Mouse (Mus musculus) Patski (cell line): ENCODE measurements around the gene Pparg. TPM values are rescaled to one million over a fixed set of nuclear protein-coding genes. Genes with fewer than 3 reads are reported as not detected.

Experiments used
- ATAC-seq: fragments of 100-300 bp; one replicate; pipeline ENCODE4 v1.8.0; 2021
- CTCF ChIA-PET: fragments of 350-600 bp; sonication (Branson Sonifier 250); formaldehyde crosslinking; loops from one replicate; lab custom pipeline; 2022; ENCODE audit warnings: inconsistent platforms; lab: Charles Lee
- POLR2A ChIA-PET: fragments of 350-600 bp; sonication (Branson Sonifier 250); formaldehyde crosslinking; loops from one replicate; lab custom pipeline; 2022; ENCODE audit warnings: antibody characterized with exemption, inconsistent platforms; lab: Charles Lee
- DNase-seq: peaks from one replicate; pipeline ENCODE4 v3.0.0-alpha.2; 2011; ENCODE audit warnings: low read depth, low spot score
- H3K27me3 ChIP-seq: fragments of 371-371 bp; one replicate; pipeline ENCODE4 v1.5.1; 2021
- CTCF ChIP-seq: fragments of 100-300 bp; IDR thresholded peaks from one replicate; pipeline ENCODE4 v1.5.1; 2021
- in situ Hi-C: fragments of 300-500 bp; cut with MboI; formaldehyde crosslinking; loops from 3 replicates; pipeline ENCODE4 v1.11.1; 2018; ENCODE audit warnings: low pct_unique_long_range_greater_than_20kb, mixed read lengths
- polyA plus RNA-seq: library from polyadenylated mRNA; unstranded; gene quantifications from one replicate; pipeline ENCODE4 v1.2.3, GENCODE M21; 2021

The Pparg gene
- polyA plus RNA-seq, 1 experiment from 2014 or later, result 7.3 TPM

- H3K27me3 ChIP-seq, result peaks cover 3% of the 10 kb centered on the region
- in situ Hi-C loops, result no loop called here
- DNase-seq (no peak), ATAC-seq (no peak)
- ChIA-PET CTCF (no interaction called here), POLR2A (no interaction called here)
- TF ChIP-seq CTCF, result no peak
These were observed 1.1 kb downstream of the Pparg start for GRCm38 (mm10) chr6:115361606-115362462.

DNA sequence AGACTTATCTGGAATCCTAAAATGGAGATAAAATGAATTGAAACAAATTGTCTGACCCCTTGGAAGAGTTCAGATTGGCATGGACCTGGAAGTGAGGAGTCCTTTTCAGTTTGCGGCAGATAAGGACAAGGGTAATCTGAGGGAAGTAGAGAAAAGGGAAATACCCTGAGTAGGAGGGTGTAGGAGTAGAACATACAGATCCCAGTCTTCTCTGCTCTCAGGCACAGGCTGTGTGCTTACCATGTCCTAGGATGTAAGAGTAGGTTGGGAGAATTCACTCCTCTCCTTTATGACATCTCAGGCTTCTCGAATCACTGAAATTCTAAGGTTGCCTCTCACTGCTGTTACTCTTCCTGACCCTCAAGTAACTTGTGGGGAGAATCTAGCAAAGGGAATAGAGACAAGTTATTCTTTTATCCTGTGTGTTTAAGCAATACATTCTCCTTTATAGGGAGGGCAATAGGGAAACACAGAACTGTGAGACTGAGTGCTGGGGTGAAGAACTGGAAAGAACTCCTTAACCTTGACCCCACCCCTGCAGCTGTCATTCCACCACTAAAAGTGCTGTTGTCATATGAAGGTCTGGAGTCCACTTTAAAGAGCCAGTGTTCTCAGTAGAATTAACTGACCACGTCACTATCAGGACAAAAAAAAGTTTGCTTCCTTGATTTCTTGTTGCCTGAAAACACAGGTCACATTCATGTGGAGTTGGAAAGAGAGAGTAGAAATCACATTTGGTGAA lies 6.3 kb downstream of the Pparg start:
- CTCF ChIA-PET, result no interaction called here
- TF ChIP-seq CTCF, result no peak
- no peak for ATAC-seq

DNA sequence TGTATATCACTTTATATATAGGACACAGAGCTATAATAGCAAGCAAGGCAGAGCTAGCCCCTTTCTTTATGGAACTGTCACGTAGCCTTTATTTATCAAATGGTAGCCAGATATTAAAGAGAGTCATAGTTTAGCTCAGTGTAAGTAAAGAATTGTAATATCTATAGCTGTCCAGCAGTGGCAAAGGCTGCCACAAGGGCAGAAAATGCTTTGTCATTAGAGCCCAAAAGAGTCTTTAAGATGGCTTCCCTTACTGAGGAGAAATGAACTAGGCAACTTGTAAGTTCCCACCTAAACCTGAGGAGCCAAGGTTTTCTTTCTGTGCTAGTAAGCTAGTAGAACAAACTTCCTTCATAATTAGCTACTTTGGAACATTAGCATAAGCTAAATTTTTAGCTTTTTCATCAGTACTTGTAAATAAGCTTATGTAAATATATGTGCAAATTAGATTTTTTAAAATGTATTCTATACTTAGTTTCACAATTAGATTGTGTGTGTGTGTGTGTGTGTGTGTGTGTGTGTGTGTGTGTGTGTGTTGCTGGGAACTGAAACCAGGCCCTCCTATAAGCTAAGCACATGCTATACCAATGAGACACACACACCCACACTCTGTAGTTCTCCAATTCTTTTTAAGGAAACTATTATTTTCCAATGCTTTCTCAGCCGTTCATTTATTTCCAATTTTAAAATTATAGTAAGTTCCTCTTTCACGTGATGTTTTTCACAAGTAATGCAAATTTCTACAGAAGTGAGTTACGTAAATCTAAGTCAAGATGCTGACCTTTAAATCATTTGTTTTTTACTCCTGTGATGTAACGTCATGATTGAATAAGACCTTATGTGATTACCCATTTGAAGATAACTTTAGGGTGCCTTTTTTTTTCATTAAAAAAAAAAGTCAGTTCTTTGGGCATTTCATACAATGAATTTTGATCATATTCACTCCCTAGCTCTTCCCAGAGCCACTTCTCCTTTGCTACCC lies 14.4 kb downstream of the Pparg start:
- no peaks in the 10 kb centered on the region for H3K27me3 ChIP-seq
- POLR2A ChIA-PET, result interaction anchor here (0.6 to 1.1 kb wide), 2 partner anchors 14 to 89 kb away, joined by 3 read pairs; no protein-coding TSS in a partner anchor
- DNase-seq, result no peak
- TF ChIP-seq CTCF, result no peak
- CTCF ChIA-PET, result interaction anchor here (1.3 to 3.2 kb wide), 5 partner anchors 10 to 116 kb away, joined by 3 to 8 read pairs (median 5); no protein-coding TSS in a partner anchor
- in situ Hi-C loops, result no loop called here
- ATAC-seq, result no peak

More for the DNA sequence above, 6.3 kb downstream of the Pparg start:
- in situ Hi-C loops, result no loop called here
- peaks cover 3% of the 10 kb centered on the region for H3K27me3 ChIP-seq
- POLR2A ChIA-PET, result no interaction called here
- DNase-seq, result no peak

GRCm38 (mm10) chr6:115380596-115380995 lies 19.8 kb downstream of the Pparg start:
- H3K27me3 ChIP-seq, result no peaks in the 10 kb centered on the region
- DNase-seq (no peak), ATAC-seq (no peak)
- in situ Hi-C loops, result no loop called here
- TF ChIP-seq CTCF, result no peak
- CTCF ChIA-PET, result no interaction called here
- POLR2A ChIA-PET, result no interaction called here

GRCm38 (mm10) chr6:115382712-115383111 lies 22.0 kb downstream of the Pparg start:
- CTCF ChIA-PET, result interaction anchor here (1.7 to 1.8 kb wide), 2 partner anchors 9 to 156 kb away, joined by 7 read pairs; no protein-coding TSS in a partner anchor
- DNase-seq (no peak), ATAC-seq (no peak)
- in situ Hi-C loops, result no loop called here
- POLR2A ChIA-PET, result interaction anchor here (0.6 kb wide), 1 partner anchor 16 kb away, joined by 3 read pairs; no protein-coding TSS in a partner anchor
- no peaks in the 10 kb centered on the region for H3K27me3 ChIP-seq
- no peak for TF ChIP-seq CTCF

GRCm38 (mm10) chr6:115389945-115390540 lies 29.3 kb downstream of the Pparg start:
- DNase-seq (no peak), ATAC-seq (no peak)
- in situ Hi-C loops, result no loop called here
- no peaks in the 10 kb centered on the region for H3K27me3 ChIP-seq
- TF ChIP-seq CTCF, result no peak
- ChIA-PET POLR2A (no interaction called here), CTCF (interaction anchor here (1.1 kb wide), 1 partner anchor 26 kb away, joined by 3 read pairs; no protein-coding TSS in a partner anchor)

DNA sequence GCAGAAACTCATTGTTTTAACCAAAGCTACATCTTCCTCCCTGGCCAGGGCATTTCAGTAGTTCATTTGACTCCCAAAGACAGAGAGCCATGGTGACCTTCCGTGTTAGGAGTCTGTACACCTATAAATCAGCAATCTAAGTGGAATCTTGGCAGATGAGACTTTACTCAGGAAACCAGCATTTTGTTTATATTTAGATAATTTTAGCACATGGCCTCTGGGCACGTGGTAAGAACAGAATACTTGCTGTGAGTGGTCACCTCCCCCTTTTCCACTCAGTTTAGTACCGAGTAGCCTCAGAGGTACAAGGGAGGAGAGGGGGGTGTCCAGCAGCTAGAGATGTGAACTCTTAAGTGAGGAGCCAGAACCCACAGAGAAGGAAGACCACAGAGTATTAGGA lies 36.2 kb downstream of the Pparg start:
- ChIA-PET CTCF (no interaction called here), POLR2A (no interaction called here)
- DNase-seq (no peak), ATAC-seq (no peak)
- in situ Hi-C loops, result no loop called here
- H3K27me3 ChIP-seq, result no peaks in the 10 kb centered on the region
- no peak for TF ChIP-seq CTCF

- POLR2A ChIA-PET, result interaction anchor here (1.0 kb wide), 1 partner anchor 75 kb away, joined by 3 read pairs; no protein-coding TSS in a partner anchor
- in situ Hi-C loops, result no loop called here
- H3K27me3 ChIP-seq, result no peaks in the 10 kb centered on the region
- no peak for DNase-seq
- no peak for ATAC-seq
- TF ChIP-seq CTCF, result no peak
- CTCF ChIA-PET, result no interaction called here
These were observed 43.6 kb downstream of the Pparg start for GRCm38 (mm10) chr6:115404354-115404753.

- H3K27me3 ChIP-seq, result no peaks in the 10 kb centered on the region
- DNase-seq, result no peak
- ChIA-PET CTCF (interaction anchor here (1.2 to 1.6 kb wide), 2 partner anchors 9 to 11 kb away, joined by 4 to 6 read pairs; no protein-coding TSS in a partner anchor), POLR2A (interaction anchor here (1.2 kb wide), 1 partner anchor 23 kb away, joined by 3 read pairs; no protein-coding TSS in a partner anchor)
- no peak for ATAC-seq
- in situ Hi-C loops, result no loop called here
- TF ChIP-seq CTCF, result no peak
These were observed 50.7 kb downstream of the Pparg start for GRCm38 (mm10) chr6:115411477-115411876.
